Mouse (Mus musculus): Measurements from ENCODE around the gene Apol9b.
A peak's percentile ranks its signal among the peaks of the same experiment; 100 is the strongest.
"Not testable (repeated sequence)": the region's sequence is repeated elsewhere in the genome, so short reads cannot be mapped to it uniquely, and the experiment has no call there.

The Apol9b gene

DNA sequence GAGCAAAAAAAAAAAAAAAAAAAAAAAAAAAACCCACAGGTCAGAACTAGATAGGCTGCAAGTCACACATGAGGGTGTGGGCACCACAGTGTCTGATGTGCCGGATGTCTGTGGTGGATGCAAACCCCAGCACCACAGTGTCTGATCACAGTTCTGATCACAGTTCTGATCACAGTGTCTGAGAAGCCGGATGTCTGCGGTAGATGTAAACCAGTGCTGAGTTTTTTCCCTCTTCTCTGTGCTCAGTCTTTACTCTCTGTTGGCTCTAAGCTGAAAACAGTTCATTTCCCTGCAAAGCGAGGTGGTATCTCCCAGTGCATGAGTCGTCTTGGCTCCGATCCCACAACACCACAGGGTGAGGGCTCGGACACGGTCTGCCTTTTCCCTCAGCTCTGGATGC lies 4.5 kb downstream of the Apol9b start:
- DNase-seq (ENCODE audit: low read depth, low spot score): peak; percentile 45
- H3K36me3 ChIP-seq (ENCODE audit: control insufficient read depth, insufficient read depth, low read length, poor library complexity, severe bottlenecking); H3K27me3 ChIP-seq (ENCODE audit: control insufficient read depth, insufficient read depth, low read length, poor library complexity, severe bottlenecking): not testable (repeated sequence)

DNA sequence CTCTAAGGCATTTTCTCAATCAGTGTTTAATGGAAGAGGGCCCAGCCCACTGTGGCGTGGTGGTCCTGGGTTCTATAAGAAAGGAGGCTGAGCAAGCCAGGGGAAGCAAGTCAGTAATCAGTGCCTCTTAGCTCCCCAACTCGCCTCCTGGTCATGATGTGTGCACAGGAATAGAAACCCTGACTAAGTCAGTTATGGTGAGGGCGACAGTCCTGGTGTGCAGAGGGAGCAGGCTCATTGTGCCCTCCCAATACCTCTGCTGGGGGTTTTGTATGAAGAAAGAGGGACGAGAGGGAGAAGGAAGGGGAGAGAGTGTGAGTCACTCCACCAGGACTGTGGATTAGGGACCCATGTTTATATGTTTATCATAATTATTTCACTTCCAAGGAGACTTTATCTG lies 5.1 kb downstream of the Apol9b start:
- not testable (repeated sequence) for H3K27me3 ChIP-seq (ENCODE audit: control insufficient read depth, insufficient read depth, low read length, poor library complexity, severe bottlenecking); DNase-seq (ENCODE audit: low read depth, low spot score); H3K36me3 ChIP-seq (ENCODE audit: control insufficient read depth, insufficient read depth, low read length, poor library complexity, severe bottlenecking)

GRCm38 (mm10) chr15:77740511-77741297 lies 11.9 kb downstream of the Apol9b start:
- Histone ChIP-seq H3K36me3 (ENCODE audit: control insufficient read depth, insufficient read depth, low read length, poor library complexity, severe bottlenecking) (no peaks in the 10 kb centered on the region), H3K27me3 (ENCODE audit: control insufficient read depth, insufficient read depth, low read length, poor library complexity, severe bottlenecking) (no peaks in the 10 kb centered on the region)
- DNase-seq (ENCODE audit: low read depth, low spot score): peak; percentile 33

- H3K36me3 ChIP-seq (ENCODE audit: control insufficient read depth, insufficient read depth, low read length, poor library complexity, severe bottlenecking); DNase-seq (ENCODE audit: low read depth, low spot score); H3K27me3 ChIP-seq (ENCODE audit: control insufficient read depth, insufficient read depth, low read length, poor library complexity, severe bottlenecking): not testable (repeated sequence)
These were observed 12.7 kb downstream of the Apol9b start for GRCm38 (mm10) chr15:77741556-77741955.

DNA sequence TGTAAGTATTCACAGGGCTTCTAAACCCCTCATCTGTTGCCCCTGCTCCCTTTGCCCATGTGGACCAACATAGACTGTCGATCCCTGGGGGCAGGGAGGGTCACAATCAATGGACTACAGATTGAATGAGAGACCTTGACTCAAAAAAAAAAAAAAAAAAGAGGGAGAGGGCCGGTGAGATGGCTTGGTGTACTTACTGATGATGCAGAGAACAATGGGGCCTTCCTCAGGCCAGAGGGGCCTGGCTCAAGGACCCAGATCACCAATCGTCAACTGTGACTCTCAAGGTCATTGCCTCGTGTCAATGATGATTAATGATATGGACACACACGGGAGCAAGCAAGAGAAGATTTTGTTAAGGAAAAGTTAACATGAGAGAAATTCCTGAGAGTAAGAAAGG lies 15.8 kb downstream of the Apol9b start:
- no peaks in the 10 kb centered on the region for H3K27me3 ChIP-seq (ENCODE audit: control insufficient read depth, insufficient read depth, low read length, poor library complexity, severe bottlenecking)
- H3K36me3 ChIP-seq (ENCODE audit: control insufficient read depth, insufficient read depth, low read length, poor library complexity, severe bottlenecking): no peaks in the 10 kb centered on the region
- DNase-seq (ENCODE audit: low read depth, low spot score): no peak

DNA sequence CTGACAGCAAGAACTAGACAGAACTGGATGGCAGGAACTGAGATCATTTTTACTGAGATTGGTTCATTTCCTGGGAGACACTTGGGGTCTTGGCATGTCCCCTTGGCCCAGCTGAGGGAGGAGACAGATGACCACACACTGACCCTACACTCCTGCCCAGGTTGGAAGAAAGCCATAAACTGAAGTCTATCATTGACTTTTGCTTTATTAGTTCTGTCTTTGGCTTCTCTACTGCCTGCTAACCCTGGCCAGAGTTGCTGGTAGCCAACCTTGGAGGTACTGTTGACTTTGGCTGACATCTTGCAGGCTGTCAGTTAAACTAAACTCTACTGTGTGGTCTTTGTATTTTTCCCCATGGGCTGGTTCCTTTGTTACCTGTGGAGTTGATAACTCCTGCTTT lies 16.2 kb downstream of the Apol9b start:
- H3K27me3 ChIP-seq (ENCODE audit: control insufficient read depth, insufficient read depth, low read length, poor library complexity, severe bottlenecking): no peaks in the 10 kb centered on the region
- no peaks in the 10 kb centered on the region for H3K36me3 ChIP-seq (ENCODE audit: control insufficient read depth, insufficient read depth, low read length, poor library complexity, severe bottlenecking)
- no peak for DNase-seq (ENCODE audit: low read depth, low spot score)

DNA sequence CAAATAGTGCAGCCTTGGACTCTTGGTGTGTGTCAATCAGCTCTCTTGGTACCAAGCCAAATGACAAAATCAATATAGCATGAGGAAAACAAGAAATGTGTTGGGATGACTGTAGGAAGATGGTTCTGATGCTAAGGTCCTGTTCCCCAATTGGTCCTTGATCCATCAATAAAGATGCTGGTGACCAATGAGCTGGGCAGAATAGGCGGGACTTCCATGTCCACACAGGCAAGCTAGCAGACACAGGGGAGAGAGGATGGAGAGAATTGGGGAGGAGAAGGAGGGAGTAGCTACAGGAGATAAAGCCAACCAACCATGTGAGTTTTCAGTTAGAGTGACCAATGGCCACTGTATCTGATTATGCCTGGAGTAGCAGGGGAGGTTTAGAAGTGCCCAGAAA lies 17.5 kb downstream of the Apol9b start:
- no peaks in the 10 kb centered on the region for H3K27me3 ChIP-seq (ENCODE audit: control insufficient read depth, insufficient read depth, low read length, poor library complexity, severe bottlenecking)
- no peaks in the 10 kb centered on the region for H3K36me3 ChIP-seq (ENCODE audit: control insufficient read depth, insufficient read depth, low read length, poor library complexity, severe bottlenecking)
- no peak for DNase-seq (ENCODE audit: low read depth, low spot score)

DNA sequence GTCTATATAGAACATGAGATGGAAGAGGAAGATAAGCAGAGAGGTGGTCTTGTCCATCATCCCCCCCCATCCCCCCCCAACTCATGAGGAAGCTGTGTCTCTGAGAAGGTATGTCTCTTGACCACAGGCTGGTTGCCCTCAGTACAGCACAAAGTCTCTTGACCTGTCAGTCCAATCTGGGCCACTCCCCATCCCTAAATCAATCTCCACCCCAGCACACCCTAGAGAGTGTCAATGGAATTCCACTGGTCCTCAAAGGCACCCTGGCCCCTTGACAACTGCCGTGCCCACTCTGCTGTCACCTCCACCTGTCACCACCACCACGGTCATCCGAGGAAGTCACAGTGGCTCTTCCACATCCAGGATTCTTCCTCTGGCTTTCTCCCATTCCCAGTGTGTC lies 19.6 kb downstream of the Apol9b start:
- no peaks in the 10 kb centered on the region for H3K27me3 ChIP-seq (ENCODE audit: control insufficient read depth, insufficient read depth, low read length, poor library complexity, severe bottlenecking)
- DNase-seq (ENCODE audit: low read depth, low spot score): no peak
- no peaks in the 10 kb centered on the region for H3K36me3 ChIP-seq (ENCODE audit: control insufficient read depth, insufficient read depth, low read length, poor library complexity, severe bottlenecking)

- no peak for DNase-seq (ENCODE audit: low read depth, low spot score)
- no peaks in the 10 kb centered on the region for H3K27me3 ChIP-seq (ENCODE audit: control insufficient read depth, insufficient read depth, low read length, poor library complexity, severe bottlenecking)
- no peaks in the 10 kb centered on the region for H3K36me3 ChIP-seq (ENCODE audit: control insufficient read depth, insufficient read depth, low read length, poor library complexity, severe bottlenecking)
These were observed 20.9 kb downstream of the Apol9b start for GRCm38 (mm10) chr15:77749717-77750116.

DNA sequence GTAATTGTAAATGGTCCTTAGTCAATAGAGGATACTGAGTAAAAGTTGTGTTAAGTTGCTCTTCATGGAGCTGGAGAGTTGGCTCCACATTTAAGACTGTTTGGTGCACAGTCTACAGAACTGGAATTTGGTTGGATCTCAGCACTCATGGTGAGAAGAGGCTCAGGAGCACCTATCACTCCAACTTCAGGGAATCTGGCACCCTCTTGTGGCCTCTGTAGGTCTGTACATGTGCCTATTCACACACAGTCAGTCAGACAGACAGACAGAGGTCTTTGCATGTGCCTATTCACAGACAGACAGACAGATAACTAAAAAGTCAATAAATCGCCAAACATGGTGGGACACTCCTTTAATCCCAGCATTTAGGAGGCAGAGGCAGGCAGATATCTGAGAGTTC lies 21.6 kb downstream of the Apol9b start:
- Histone ChIP-seq H3K36me3 (ENCODE audit: control insufficient read depth, insufficient read depth, low read length, poor library complexity, severe bottlenecking) (no peaks in the 10 kb centered on the region), H3K27me3 (ENCODE audit: control insufficient read depth, insufficient read depth, low read length, poor library complexity, severe bottlenecking) (no peaks in the 10 kb centered on the region)
- peak; percentile 69 for DNase-seq (ENCODE audit: low read depth, low spot score)

- H3K36me3 ChIP-seq (ENCODE audit: control insufficient read depth, insufficient read depth, low read length, poor library complexity, severe bottlenecking): no peaks in the 10 kb centered on the region
- DNase-seq (ENCODE audit: low read depth, low spot score): no peak
- no peaks in the 10 kb centered on the region for H3K27me3 ChIP-seq (ENCODE audit: control insufficient read depth, insufficient read depth, low read length, poor library complexity, severe bottlenecking)
These were observed 23.6 kb downstream of the Apol9b start for GRCm38 (mm10) chr15:77752443-77752842.

- no peak for DNase-seq (ENCODE audit: low read depth, low spot score)
- Histone ChIP-seq H3K36me3 (ENCODE audit: control insufficient read depth, insufficient read depth, low read length, poor library complexity, severe bottlenecking) (no peaks in the 10 kb centered on the region), H3K27me3 (ENCODE audit: control insufficient read depth, insufficient read depth, low read length, poor library complexity, severe bottlenecking) (no peaks in the 10 kb centered on the region)
These were observed 26.3 kb downstream of the Apol9b start for GRCm38 (mm10) chr15:77755132-77755531.

- Histone ChIP-seq H3K27me3 (ENCODE audit: control insufficient read depth, insufficient read depth, low read length, poor library complexity, severe bottlenecking) (no peaks in the 10 kb centered on the region), H3K36me3 (ENCODE audit: control insufficient read depth, insufficient read depth, low read length, poor library complexity, severe bottlenecking) (peaks cover 2% of the 10 kb centered on the region; the same call in 1 of the 2 replicates)
- DNase-seq (ENCODE audit: low read depth, low spot score): no peak
These were observed 27.2 kb downstream of the Apol9b start for GRCm38 (mm10) chr15:77756081-77756480.

DNA sequence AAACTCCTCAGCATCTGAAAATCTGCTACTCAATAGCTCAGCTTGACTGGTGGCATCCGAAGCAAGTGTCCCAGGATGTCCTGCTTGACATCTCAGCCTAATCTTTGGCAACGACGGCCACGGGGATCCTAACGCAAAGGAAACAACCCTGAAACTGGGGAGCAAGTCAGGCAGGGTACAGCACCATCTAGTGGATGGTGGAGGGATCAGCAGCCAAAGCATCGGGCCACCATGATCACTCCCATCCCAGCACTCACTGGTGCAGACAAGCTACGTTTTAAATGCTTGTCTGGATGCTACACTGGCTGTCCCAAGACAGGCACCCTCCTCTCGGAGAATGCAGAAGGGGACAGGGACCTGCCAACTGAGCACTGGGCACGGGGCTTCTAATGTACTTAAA lies 28.0 kb downstream of the Apol9b start, which contains the start of gene Apol8:
Gene Apol8, minus strand, starts transcription at position 156 of the 400 bp plus-strand sequence.
- H3K36me3 ChIP-seq (ENCODE audit: control insufficient read depth, insufficient read depth, low read length, poor library complexity, severe bottlenecking): peaks cover 10% of the 10 kb centered on the region; the same call in 1 of the 2 replicates
- no peaks in the 10 kb centered on the region for H3K27me3 ChIP-seq (ENCODE audit: control insufficient read depth, insufficient read depth, low read length, poor library complexity, severe bottlenecking)
- DNase-seq (ENCODE audit: low read depth, low spot score): peak; percentile 72

GRCm38 (mm10) chr15:77757586-77758226 lies 28.9 kb downstream of the Apol9b start:
- H3K27me3 ChIP-seq (ENCODE audit: control insufficient read depth, insufficient read depth, low read length, poor library complexity, severe bottlenecking): no peaks in the 10 kb centered on the region
- peak; percentile 39 for DNase-seq (ENCODE audit: low read depth, low spot score)
- peaks cover 13% of the 10 kb centered on the region; the same call in 1 of the 2 replicates for H3K36me3 ChIP-seq (ENCODE audit: control insufficient read depth, insufficient read depth, low read length, poor library complexity, severe bottlenecking)

Measured in splenic B cell, adult 2 months (primary cell).